Mouse (Mus musculus): Measurements from ENCODE around the gene Gm13279. TPM values are rescaled to one million over a fixed set of nuclear protein-coding genes. Genes with fewer than 3 reads are reported as not detected.
"Not testable (repeated sequence)": the region's sequence is repeated elsewhere in the genome, so short reads cannot be mapped to it uniquely, and the experiment has no call there.

The Gm13279 gene
- polyA plus RNA-seq, 1 experiment, result not detected

GRCm38 (mm10) chr4:88830523-88830922 lies 33.3 kb downstream of the Gm13279 start:
- Histone ChIP-seq H3ac (ENCODE audit: control insufficient read depth, insufficient read length) (no peak overlapping the region), H3K79me2 (ENCODE audit: control insufficient read depth, insufficient read depth) (no peaks in the 10 kb centered on the region)

DNA sequence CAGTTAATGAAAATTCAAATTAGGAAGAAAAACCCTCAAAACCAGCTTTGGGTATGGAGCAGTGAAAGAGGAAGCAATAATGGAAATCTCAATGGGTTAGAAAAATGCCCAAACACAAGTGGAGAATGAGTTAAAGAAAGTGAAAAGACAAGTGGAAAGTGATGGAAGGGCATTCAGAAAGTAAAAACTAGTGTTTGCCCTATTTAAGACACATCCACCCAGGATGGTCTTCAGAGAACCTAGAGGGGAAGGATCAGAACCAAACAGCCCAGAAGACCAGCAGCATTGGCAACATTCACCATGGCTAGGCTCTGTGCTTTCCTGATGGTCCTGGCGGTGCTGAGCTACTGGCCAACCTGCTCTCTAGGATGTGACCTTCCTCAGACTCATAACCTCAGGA lies 38.0 kb downstream of the Gm13279 start, which contains the start of gene Ifna5:
Gene Ifna5 (plus strand): TSS at position 301 of the 400 bp plus-strand sequence.
- not testable (repeated sequence) for H3K27me3 ChIP-seq (ENCODE audit: control insufficient read depth, insufficient read depth, insufficient read length); H3K79me2 ChIP-seq (ENCODE audit: control insufficient read depth, insufficient read depth); H3K4me2 ChIP-seq (ENCODE audit: low read depth); H3K4me3 ChIP-seq; H3K36me3 ChIP-seq (ENCODE audit: control insufficient read depth, insufficient read depth); H3ac ChIP-seq (ENCODE audit: control insufficient read depth, insufficient read length)

More at GRCm38 (mm10) chr4:88830523-88830922, 33.3 kb downstream of the Gm13279 start:
- no peaks in the 10 kb centered on the region for H3K36me3 ChIP-seq (ENCODE audit: control insufficient read depth, insufficient read depth)
- no peak overlapping the region for H3K4me3 ChIP-seq
- TF ChIP-seq REST (IDR thresholded peaks at IDR 0.05; ENCODE audit: insufficient read depth, insufficient read length), result no peak
- TF ChIP-seq TCF12 (IDR thresholded peaks at IDR 0.05; ENCODE audit: insufficient read depth, poor library complexity, severe bottlenecking), result no peak
- no peak for TF ChIP-seq MAX (IDR thresholded peaks at IDR 0.05; ENCODE audit: low read depth)
- no peak for TF ChIP-seq POLR2AphosphoS2 (IDR thresholded peaks at IDR 0.05; ENCODE audit: insufficient read length, low read depth)
- TF ChIP-seq POLR2A (IDR thresholded peaks at IDR 0.05; ENCODE audit: insufficient read length, low read depth), result no peak
- no peak for TF ChIP-seq USF1 (IDR thresholded peaks at IDR 0.05; ENCODE audit: low read depth)
- no peak for TF ChIP-seq TCF3 (IDR thresholded peaks at IDR 0.05; ENCODE audit: insufficient read length, low read depth)
- TF ChIP-seq E2F4 (IDR thresholded peaks at IDR 0.05; ENCODE audit: insufficient read depth), result no peak
- no peak for TF ChIP-seq MYOD1 (IDR thresholded peaks at IDR 0.05; ENCODE audit: control insufficient read depth in 1 of 3, insufficient read length in 2 of 3, low read depth in 2 of 3)
- no peak for TF ChIP-seq SRF (IDR thresholded peaks at IDR 0.05; ENCODE audit: control insufficient read depth, insufficient read length, low read depth)
- TF ChIP-seq CEBPB (IDR thresholded peaks at IDR 0.05; ENCODE audit: insufficient read depth, poor library complexity, severe bottlenecking), result no peak
- TF ChIP-seq MYOG (IDR thresholded peaks at IDR 0.05; ENCODE audit: control insufficient read depth in 1 of 3, insufficient read depth in 1 of 3, insufficient read length in 2 of 3, low read depth in 2 of 3), result no peak
- H3K27me3 ChIP-seq (ENCODE audit: control insufficient read depth, insufficient read depth, insufficient read length), result peaks cover 3% of the 10 kb centered on the region
- peak overlapping the region; percentile 13 for H3K4me2 ChIP-seq (ENCODE audit: low read depth)

DNA sequence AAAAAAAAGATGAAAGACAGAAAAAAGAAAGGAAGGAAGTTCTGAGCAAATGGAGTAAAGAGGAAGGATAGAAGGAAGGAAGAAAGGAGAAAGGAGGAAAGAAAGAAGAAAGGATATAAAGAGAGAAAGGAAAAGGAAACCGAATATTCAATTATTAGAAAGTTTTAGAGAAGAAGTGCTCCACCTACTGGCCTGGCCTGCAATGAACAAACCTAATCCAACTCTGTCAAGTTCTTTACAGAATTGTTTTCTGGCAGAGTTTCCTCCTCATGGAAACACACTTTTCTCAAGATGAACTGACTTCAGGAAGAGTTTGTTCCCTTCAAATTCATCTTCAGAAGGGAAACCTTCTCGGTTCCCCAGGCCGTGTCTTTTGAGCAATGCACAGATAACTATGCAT lies 41.6 kb downstream of the Gm13279 start:
- Histone ChIP-seq H3K27me3 (ENCODE audit: control insufficient read depth, insufficient read depth, insufficient read length) (peaks cover 14% of the 10 kb centered on the region), H3ac (ENCODE audit: control insufficient read depth, insufficient read length) (no peak overlapping the region), H3K4me3 (no peak overlapping the region), H3K4me2 (ENCODE audit: low read depth) (no peak overlapping the region), H3K79me2 (ENCODE audit: control insufficient read depth, insufficient read depth) (no peaks in the 10 kb centered on the region), H3K36me3 (ENCODE audit: control insufficient read depth, insufficient read depth) (no peaks in the 10 kb centered on the region)
- TF ChIP-seq REST (IDR thresholded peaks at IDR 0.05; ENCODE audit: insufficient read depth, insufficient read length) (no peak), USF1 (IDR thresholded peaks at IDR 0.05; ENCODE audit: low read depth) (no peak), SRF (IDR thresholded peaks at IDR 0.05; ENCODE audit: control insufficient read depth, insufficient read length, low read depth) (no peak), CEBPB (IDR thresholded peaks at IDR 0.05; ENCODE audit: insufficient read depth, poor library complexity, severe bottlenecking) (no peak), TCF12 (IDR thresholded peaks at IDR 0.05; ENCODE audit: insufficient read depth, poor library complexity, severe bottlenecking) (no peak), MAX (IDR thresholded peaks at IDR 0.05; ENCODE audit: low read depth) (no peak), MYOD1 (IDR thresholded peaks at IDR 0.05; ENCODE audit: control insufficient read depth in 1 of 3, insufficient read length in 2 of 3, low read depth in 2 of 3) (no peak), POLR2A (IDR thresholded peaks at IDR 0.05; ENCODE audit: insufficient read length, low read depth) (no peak), POLR2AphosphoS2 (IDR thresholded peaks at IDR 0.05; ENCODE audit: insufficient read length, low read depth) (no peak), TCF3 (IDR thresholded peaks at IDR 0.05; ENCODE audit: insufficient read length, low read depth) (no peak), E2F4 (IDR thresholded peaks at IDR 0.05; ENCODE audit: insufficient read depth) (no peak)

GRCm38 (mm10) chr4:88840058-88840457 lies 42.9 kb downstream of the Gm13279 start:
- Histone ChIP-seq H3K79me2 (ENCODE audit: control insufficient read depth, insufficient read depth) (no peaks in the 10 kb centered on the region), H3K36me3 (ENCODE audit: control insufficient read depth, insufficient read depth) (no peaks in the 10 kb centered on the region), H3K4me3 (no peak overlapping the region), H3K4me2 (ENCODE audit: low read depth) (no peak overlapping the region), H3ac (ENCODE audit: control insufficient read depth, insufficient read length) (no peak overlapping the region), H3K27me3 (ENCODE audit: control insufficient read depth, insufficient read depth, insufficient read length) (peaks cover 14% of the 10 kb centered on the region)
- no peak for TF ChIP-seq MAX (IDR thresholded peaks at IDR 0.05; ENCODE audit: low read depth)
- no peak for TF ChIP-seq REST (IDR thresholded peaks at IDR 0.05; ENCODE audit: insufficient read depth, insufficient read length)
- no peak for TF ChIP-seq TCF12 (IDR thresholded peaks at IDR 0.05; ENCODE audit: insufficient read depth, poor library complexity, severe bottlenecking)
- TF ChIP-seq SRF (IDR thresholded peaks at IDR 0.05; ENCODE audit: control insufficient read depth, insufficient read length, low read depth), result no peak

DNA sequence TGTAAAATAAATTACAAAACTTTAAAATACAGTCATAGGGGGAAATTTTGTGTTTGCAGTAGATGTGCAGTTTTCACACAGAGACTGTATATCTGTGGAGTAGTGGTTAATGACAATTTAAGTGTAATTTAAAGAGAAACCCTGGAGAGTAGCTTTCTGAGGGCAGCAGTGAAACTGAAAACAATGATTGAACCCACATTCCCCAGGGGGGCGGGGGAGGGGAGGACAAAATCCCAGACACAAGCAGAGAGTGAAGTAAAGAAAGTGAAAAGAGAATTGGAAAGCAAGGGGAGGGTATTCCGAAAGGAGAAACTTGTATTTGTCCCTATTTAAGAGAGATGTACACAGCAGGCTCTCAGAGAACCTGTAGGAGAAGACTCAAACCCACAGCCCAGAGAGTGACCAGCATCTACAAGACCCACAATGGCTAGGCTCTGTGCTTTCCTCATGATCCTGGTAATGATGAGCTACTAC lies 44.3 kb downstream of the Gm13279 start, which contains the start of gene Ifna4:
Gene Ifna4 (plus strand): TSS at position 424 of the 474 bp plus-strand sequence.
- H3K4me2 ChIP-seq (ENCODE audit: low read depth), result no peak within 1 kb of the TSS
- H3K27me3 ChIP-seq (ENCODE audit: control insufficient read depth, insufficient read depth, insufficient read length), result peaks cover 9% of the 10 kb centered on the region
- TF ChIP-seq TCF3 (IDR thresholded peaks at IDR 0.05; ENCODE audit: insufficient read length, low read depth), result no peak
- no peak for TF ChIP-seq TCF12 (IDR thresholded peaks at IDR 0.05; ENCODE audit: insufficient read depth, poor library complexity, severe bottlenecking)
- TF ChIP-seq REST (IDR thresholded peaks at IDR 0.05; ENCODE audit: insufficient read depth, insufficient read length), result no peak
- TF ChIP-seq MYOD1 (IDR thresholded peaks at IDR 0.05; ENCODE audit: control insufficient read depth in 1 of 3, insufficient read length in 2 of 3, low read depth in 2 of 3), result no peak
- TF ChIP-seq MYOG (IDR thresholded peaks at IDR 0.05; ENCODE audit: control insufficient read depth in 1 of 3, insufficient read depth in 1 of 3, insufficient read length in 2 of 3, low read depth in 2 of 3), result no peak
- TF ChIP-seq POLR2A (IDR thresholded peaks at IDR 0.05; ENCODE audit: insufficient read length, low read depth), result no peak
- TF ChIP-seq POLR2AphosphoS2 (IDR thresholded peaks at IDR 0.05; ENCODE audit: insufficient read length, low read depth), result no peak
- no peak for TF ChIP-seq E2F4 (IDR thresholded peaks at IDR 0.05; ENCODE audit: insufficient read depth)
- TF ChIP-seq CEBPB (IDR thresholded peaks at IDR 0.05; ENCODE audit: insufficient read depth, poor library complexity, severe bottlenecking), result no peak
- no peak for TF ChIP-seq USF1 (IDR thresholded peaks at IDR 0.05; ENCODE audit: low read depth)
- no peak for TF ChIP-seq SRF (IDR thresholded peaks at IDR 0.05; ENCODE audit: control insufficient read depth, insufficient read length, low read depth)
- TF ChIP-seq MAX (IDR thresholded peaks at IDR 0.05; ENCODE audit: low read depth), result no peak
- no peaks in the 10 kb centered on the region for H3K79me2 ChIP-seq (ENCODE audit: control insufficient read depth, insufficient read depth)
- H3K36me3 ChIP-seq (ENCODE audit: control insufficient read depth, insufficient read depth), result no peaks in the 10 kb centered on the region
- no peak within 1 kb of the TSS for H3K4me3 ChIP-seq
- no peak within 1 kb of the TSS for H3ac ChIP-seq (ENCODE audit: control insufficient read depth, insufficient read length)
